Mouse (Mus musculus): ENCODE results near the gene Myo18a. TPM values are rescaled to one million over a fixed set of nuclear protein-coding genes. Genes with fewer than 3 reads are reported as not detected.
A peak's percentile ranks its signal among the peaks of the same experiment; 100 is the strongest.

Gene Myo18a
- polyA plus RNA-seq, 1 experiment, result 67.3 TPM

DNA sequence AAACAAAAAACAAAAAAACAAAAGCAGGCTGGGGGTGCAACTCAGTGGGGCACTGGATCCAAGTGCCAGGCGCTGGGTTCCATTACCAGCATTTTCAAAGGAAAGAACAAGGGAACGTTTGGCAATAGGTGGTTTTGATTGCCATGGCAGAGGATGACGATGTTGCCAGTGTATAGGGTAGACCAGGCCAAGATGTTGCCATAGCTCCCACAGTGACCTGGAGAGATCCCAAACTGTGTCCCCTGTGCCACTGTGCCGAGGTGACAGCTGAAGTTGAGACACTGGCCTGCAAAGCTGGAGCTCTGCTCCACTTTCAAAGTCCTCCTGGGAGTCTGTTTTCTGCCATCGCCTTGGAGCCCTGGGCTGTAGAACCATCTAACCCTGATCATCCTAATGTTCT is 14.1 kb upstream of the Myo18a start:
- DNase-seq (ENCODE audit: low read depth), result no peak
- TF ChIP-seq CTCF (IDR thresholded peaks at IDR 0.05; ENCODE audit: borderline replicate concordance, extremely low read depth, insufficient read depth, insufficient read length) (no peak), POLR2A (IDR thresholded peaks at IDR 0.05; ENCODE audit: borderline replicate concordance, extremely low read depth, insufficient read depth, insufficient read length, poor library complexity, severe bottlenecking) (no peak)

DNA sequence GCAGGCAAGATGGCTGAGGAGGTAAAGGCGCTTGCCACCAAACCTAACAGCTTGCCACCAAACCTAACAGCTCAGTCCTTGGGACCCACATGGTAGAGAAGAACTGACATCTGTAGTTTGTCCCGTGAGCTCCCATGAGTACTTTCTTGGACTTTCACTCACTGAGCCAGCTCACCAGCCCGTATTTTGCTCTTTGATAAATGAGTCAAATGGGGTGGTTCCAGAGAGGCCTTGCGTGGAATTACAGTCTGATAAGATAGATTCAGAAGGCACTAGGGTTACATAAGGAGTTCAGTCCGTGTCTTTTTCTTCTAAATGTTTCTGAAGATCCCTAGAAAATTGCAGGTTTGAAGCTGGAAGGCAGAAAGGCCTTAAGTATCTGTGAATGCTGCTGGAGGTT is 10.5 kb upstream of the Myo18a start:
- TF ChIP-seq CTCF (IDR thresholded peaks at IDR 0.05; ENCODE audit: borderline replicate concordance, extremely low read depth, insufficient read depth, insufficient read length) (no peak), POLR2A (IDR thresholded peaks at IDR 0.05; ENCODE audit: borderline replicate concordance, extremely low read depth, insufficient read depth, insufficient read length, poor library complexity, severe bottlenecking) (no peak)
- DNase-seq (ENCODE audit: low read depth), result no peak

DNA sequence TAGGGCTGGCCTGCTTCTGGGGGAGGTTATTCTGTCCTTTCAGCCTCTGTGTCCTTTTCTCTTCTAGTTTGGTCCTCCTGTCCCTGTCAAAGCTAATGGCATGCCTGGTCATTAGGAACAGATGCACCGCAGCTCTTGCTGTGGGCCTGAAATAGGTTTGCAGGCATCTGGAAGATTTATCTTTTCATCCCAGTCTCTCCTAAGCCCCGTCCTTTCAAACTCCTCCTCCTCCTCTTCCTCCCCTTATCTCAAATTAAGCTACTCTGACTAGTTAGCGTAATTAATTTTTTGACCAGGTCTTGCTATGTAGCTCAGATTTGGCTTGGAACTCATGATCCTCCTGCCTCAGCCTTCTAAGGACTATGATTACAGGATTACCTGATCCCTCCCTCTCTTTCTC is 9.6 kb upstream of the Myo18a start:
- DNase-seq (ENCODE audit: low read depth), result no peak
- no peak for TF ChIP-seq CTCF (IDR thresholded peaks at IDR 0.05; ENCODE audit: borderline replicate concordance, extremely low read depth, insufficient read depth, insufficient read length)
- TF ChIP-seq POLR2A (IDR thresholded peaks at IDR 0.05; ENCODE audit: borderline replicate concordance, extremely low read depth, insufficient read depth, insufficient read length, poor library complexity, severe bottlenecking), result no peak

DNA sequence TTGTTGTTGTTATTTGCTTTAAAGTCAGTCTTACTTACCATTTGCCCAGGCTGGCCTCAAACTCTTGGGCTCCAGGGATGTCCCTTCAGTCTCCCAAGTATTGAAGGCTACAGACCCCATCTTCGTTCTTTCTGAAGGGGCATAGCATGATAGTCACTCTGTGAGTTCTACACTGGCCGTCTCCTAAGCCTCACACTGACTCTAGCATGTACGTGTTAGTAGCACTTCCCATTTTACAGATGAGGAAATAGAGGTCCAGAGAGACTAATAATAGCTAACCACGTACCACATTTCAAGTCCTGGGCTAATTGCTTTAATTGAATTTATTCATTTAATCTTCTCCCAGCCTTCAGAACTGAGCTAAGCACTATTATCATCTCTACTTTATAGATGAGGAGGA is 3.0 kb upstream of the Myo18a start:
- TF ChIP-seq POLR2A (IDR thresholded peaks at IDR 0.05; ENCODE audit: borderline replicate concordance, extremely low read depth, insufficient read depth, insufficient read length, poor library complexity, severe bottlenecking), result no peak
- TF ChIP-seq CTCF (IDR thresholded peaks at IDR 0.05; ENCODE audit: borderline replicate concordance, extremely low read depth, insufficient read depth, insufficient read length), result no peak
- no peak for DNase-seq (ENCODE audit: low read depth)

DNA sequence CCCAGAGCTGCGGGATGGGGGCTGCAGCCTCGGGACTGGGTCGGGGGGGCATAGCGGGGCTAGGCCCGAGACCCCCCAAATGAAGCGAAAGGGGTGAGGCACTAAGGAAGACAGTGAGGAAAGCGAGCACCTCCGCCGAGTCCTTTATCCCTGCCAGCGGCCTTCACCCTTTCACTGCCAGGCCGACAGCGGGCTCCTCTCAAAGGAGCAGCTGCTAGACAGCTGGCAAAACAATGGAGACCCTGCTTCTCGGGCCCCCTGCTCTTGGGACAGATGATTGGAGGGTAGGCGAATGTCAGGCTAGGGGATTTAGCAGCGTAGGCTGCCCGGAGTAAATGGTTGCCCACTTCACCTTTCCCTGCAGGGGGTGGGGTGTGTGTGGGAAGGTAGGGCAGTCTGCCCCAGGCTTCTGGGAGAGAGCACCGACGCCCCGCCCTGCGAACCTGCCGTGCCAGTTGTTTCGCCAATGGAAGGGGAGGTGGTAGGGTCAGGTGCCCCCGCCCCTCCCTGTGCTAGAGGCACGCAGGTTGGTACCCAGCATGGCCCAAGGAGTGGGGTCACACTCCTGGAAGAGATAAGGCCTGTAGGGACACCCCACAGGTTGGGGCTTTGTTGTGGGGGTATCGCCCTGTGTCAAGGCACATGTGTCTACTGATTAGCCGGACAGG is 761 bp downstream of the Myo18a start:
- TF ChIP-seq POLR2A (IDR thresholded peaks at IDR 0.05; ENCODE audit: borderline replicate concordance, extremely low read depth, insufficient read depth, insufficient read length, poor library complexity, severe bottlenecking) (peak; percentile 31; the same call in 1 of the 2 replicates), CTCF (IDR thresholded peaks at IDR 0.05; ENCODE audit: borderline replicate concordance, extremely low read depth, insufficient read depth, insufficient read length) (no peak)
- DNase-seq (ENCODE audit: low read depth), result peak; percentile 85

DNA sequence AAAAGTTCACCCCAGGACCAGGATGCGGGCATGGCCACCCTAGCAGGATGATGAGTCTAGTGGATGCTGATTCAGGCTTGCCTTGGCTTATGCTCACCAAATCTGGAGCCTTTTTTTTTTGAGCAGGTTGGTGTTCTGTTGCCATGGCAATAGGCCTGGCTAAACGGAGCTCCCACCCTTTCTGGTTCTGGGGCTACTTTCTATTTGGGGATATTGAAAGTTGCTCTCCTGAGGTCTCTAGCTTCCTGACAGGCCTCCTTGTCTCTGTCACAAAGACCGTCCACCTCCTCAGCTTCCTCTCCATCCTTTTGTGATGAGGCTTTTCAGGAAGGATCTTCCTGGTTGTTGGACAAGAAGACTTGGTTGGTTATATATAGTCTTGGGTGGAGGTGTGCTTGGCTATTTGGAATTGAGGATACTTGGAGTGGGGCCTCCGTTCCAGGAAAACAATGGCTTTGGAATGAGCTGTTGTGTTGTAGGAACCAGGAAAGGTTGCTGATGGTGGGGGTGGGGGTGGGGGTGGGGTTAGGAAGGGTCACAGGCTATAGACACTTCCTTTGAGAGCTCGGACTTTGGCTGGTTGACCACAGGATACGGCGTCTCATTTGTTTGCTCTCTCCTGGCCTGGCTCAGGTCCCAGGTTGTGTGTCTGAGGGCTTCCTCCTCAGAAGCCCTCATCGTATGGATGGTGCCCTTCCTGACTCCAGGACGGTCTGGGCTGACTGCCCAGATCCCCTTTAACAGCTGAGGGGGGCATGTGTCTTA is 1.8 kb downstream of the Myo18a start:
- peak; percentile 13 for DNase-seq (ENCODE audit: low read depth)
- TF ChIP-seq CTCF (IDR thresholded peaks at IDR 0.05; ENCODE audit: borderline replicate concordance, extremely low read depth, insufficient read depth, insufficient read length) (no peak), POLR2A (IDR thresholded peaks at IDR 0.05; ENCODE audit: borderline replicate concordance, extremely low read depth, insufficient read depth, insufficient read length, poor library complexity, severe bottlenecking) (no peak)

DNA sequence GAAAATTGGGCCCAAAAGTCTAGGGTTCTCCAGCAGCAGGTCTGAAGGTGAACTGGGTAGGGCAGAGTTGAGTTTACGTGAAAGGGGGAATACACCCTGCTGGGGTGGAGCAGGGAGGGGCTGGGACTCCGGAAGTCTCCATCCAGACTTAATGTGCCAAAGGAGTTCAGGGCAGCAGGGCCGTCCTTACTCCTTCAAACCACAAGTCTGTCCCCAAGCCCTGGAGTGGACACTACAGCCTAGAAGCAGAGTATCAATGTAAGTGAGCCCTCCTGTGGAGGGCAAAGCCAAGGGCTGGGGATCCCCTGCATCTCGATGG is 2.4 kb downstream of the Myo18a start:
- no peak for TF ChIP-seq POLR2A (IDR thresholded peaks at IDR 0.05; ENCODE audit: borderline replicate concordance, extremely low read depth, insufficient read depth, insufficient read length, poor library complexity, severe bottlenecking)
- no peak for TF ChIP-seq CTCF (IDR thresholded peaks at IDR 0.05; ENCODE audit: borderline replicate concordance, extremely low read depth, insufficient read depth, insufficient read length)

DNA sequence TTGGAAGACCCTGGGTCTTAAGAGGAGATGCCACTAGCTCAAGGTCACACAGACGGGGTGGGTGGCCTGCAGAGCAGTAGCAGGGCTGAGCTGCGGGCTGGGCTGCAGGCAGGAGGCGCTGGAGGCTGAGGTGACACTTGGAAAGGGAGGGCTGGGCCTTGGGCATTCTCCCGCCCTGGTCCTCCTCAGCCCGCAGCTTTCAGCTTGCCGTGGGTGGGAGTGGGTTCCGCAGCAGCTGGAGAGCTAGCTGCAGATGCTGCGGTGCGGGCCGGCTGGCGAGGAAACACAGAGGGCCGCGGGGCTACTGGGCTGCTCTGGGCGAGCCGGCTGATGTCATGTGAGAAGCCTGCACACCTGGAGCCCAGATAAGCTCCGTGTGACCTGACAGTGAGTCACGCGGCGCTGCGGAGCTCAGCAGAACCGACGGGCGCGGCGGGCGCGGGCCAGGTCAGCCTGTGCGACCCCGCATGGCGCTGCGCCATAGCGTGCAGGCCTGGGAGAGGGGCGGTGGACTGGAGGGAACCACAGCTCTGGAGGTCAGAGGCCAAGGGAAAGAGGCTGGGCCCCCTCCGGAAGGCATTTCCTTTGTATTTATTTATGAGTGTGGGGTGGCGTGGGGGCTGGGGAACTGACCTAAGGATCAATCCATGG is 3.4 kb downstream of the Myo18a start:
- peak; percentile 55 for DNase-seq (ENCODE audit: low read depth)
- TF ChIP-seq CTCF (IDR thresholded peaks at IDR 0.05; ENCODE audit: borderline replicate concordance, extremely low read depth, insufficient read depth, insufficient read length) (peak; percentile 36; the same call in 1 of the 2 replicates), POLR2A (IDR thresholded peaks at IDR 0.05; ENCODE audit: borderline replicate concordance, extremely low read depth, insufficient read depth, insufficient read length, poor library complexity, severe bottlenecking) (no peak)

More for the DNA sequence above, 2.4 kb downstream of the Myo18a start:
- no peak for DNase-seq (ENCODE audit: low read depth)

DNA sequence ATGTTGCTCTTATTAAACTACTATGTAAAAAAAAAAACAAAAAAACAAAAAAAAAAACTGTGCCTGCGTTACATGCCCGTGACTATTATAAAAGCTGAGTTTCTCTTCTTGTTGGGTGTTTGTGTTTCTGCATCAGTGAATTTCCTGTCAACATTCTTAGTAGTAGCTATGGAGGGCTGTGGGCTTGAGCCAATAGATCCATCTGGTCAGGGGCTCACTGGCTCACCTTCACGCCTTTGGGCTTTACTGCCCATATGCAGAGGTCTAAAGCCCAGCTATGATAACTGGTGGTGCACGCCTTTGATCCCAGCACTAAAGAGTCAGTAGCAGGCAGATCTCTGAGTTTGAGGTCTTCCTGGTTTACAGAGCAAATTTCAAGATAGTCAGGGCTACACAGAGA is 6.5 kb downstream of the Myo18a start:
- no peak for DNase-seq (ENCODE audit: low read depth)
- TF ChIP-seq POLR2A (IDR thresholded peaks at IDR 0.05; ENCODE audit: borderline replicate concordance, extremely low read depth, insufficient read depth, insufficient read length, poor library complexity, severe bottlenecking) (no peak), CTCF (IDR thresholded peaks at IDR 0.05; ENCODE audit: borderline replicate concordance, extremely low read depth, insufficient read depth, insufficient read length) (no peak)

DNA sequence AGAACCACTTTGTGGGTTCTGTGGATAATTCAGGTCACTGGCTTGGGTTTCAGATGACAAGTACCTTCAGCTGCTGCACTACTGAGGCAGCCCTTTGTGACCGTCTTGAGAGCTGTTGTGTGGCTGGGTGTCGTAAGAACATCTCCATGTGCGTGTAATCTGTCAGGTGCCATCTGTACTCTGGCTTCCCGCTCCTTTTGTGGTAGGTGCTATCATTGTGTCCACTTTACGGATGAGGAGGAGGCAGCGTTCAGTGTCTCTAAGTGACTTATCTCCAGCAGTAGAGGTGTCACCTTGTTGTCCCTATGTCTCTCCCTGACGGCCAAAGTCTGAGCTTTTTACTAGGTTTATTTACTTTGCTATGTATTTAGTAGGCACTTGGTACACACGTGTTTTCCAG is 7.3 kb downstream of the Myo18a start:
- DNase-seq (ENCODE audit: low read depth), result no peak
- TF ChIP-seq POLR2A (IDR thresholded peaks at IDR 0.05; ENCODE audit: borderline replicate concordance, extremely low read depth, insufficient read depth, insufficient read length, poor library complexity, severe bottlenecking) (no peak), CTCF (IDR thresholded peaks at IDR 0.05; ENCODE audit: borderline replicate concordance, extremely low read depth, insufficient read depth, insufficient read length) (no peak)

DNA sequence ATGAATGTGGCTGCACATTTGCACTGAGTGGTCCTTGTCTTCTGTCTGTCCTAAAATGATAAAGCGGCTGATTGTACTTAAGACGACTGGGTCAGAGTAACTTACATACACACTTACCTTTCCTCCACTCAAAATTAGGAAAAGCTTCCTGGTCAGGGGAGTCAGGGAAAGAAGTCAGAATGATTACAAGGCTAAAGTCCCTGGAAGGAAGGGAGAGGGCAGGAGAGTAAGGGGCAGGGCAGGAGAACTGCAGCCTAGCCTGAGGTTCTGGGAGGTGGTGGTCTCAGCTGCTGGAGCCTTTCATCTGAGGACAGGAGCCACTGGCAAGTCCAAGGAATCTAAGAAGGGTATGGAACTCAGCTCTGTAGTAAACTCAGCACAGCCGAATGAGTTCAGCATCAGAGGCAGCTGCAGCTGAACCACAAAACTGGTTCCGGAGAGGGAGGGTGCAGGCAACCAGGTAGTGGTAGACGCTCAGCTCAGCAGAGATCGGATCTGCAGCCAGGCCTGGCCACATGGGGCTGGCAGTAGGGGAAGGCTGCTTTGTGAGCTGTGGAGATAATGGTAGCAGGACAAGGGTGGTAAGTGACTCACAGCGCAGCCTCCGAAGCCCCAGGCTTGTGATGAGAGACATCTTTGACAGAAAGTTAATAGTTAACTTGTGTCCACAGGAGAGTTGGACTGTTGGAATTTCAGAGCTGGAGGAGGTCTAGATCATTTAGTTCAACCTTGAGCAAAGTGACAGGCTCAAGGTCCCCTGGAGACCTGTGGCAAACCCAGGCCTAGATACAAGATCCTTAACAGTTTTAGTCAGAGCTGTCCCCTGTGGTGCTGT is 9.1 kb downstream of the Myo18a start:
- no peak for DNase-seq (ENCODE audit: low read depth)
- TF ChIP-seq POLR2A (IDR thresholded peaks at IDR 0.05; ENCODE audit: borderline replicate concordance, extremely low read depth, insufficient read depth, insufficient read length, poor library complexity, severe bottlenecking) (no peak), CTCF (IDR thresholded peaks at IDR 0.05; ENCODE audit: borderline replicate concordance, extremely low read depth, insufficient read depth, insufficient read length) (no peak)
